Mouse (Mus musculus) inflammation-experienced regulatory T-cells, adult 6 months (primary cell): ENCODE measurements around the gene Rad51c. TPM values are rescaled to one million over a fixed set of nuclear protein-coding genes. Genes with fewer than 3 reads are reported as not detected.
"Not testable (repeated sequence)": the region's sequence is repeated elsewhere in the genome, so short reads cannot be mapped to it uniquely, and the experiment has no call there.

ENCODE experiments used
- ATAC-seq: one replicate; pipeline ENCODE4 v1.8.0; 2017
- polyA plus RNA-seq, 3 experiments: library from polyadenylated mRNA; unstranded; fragments of 100-300 nt; shearing (Covaris generic); gene quantifications; one replicate each; pipeline ENCODE4 v1.2.1; 2017

The Rad51c gene
- 1 to 10 TPM; 1.6 to 5.3 (median 2.1) TPM for polyA plus RNA-seq

GRCm38 (mm10) chr11:87404876-87405275, at the start of gene Rad51c, which contains the start of gene Tex14:
Rad51c (minus strand) TSS chr11:87404954.
Tex14 (plus strand) TSS chr11:87405065.
- no peak for ATAC-seq

- ATAC-seq = peak; percentile 71
Measured at GRCm38 (mm10) chr11:87454035-87454690, 49.4 kb upstream of the Rad51c start.

GRCm38 (mm10) chr11:87453216-87454034, 48.7 kb upstream of the Rad51c start:
- ATAC-seq = peak; percentile 42

GRCm38 (mm10) chr11:87452779-87453178, 48.0 kb upstream of the Rad51c start:
- not testable (repeated sequence) for ATAC-seq

GRCm38 (mm10) chr11:87449847-87450246, 45.1 kb upstream of the Rad51c start:
- ATAC-seq = not testable (repeated sequence)

GRCm38 (mm10) chr11:87449200-87449547, 44.4 kb upstream of the Rad51c start:
- ATAC-seq = no peak

- ATAC-seq = peak; percentile 77
Measured at GRCm38 (mm10) chr11:87448476-87449199, 43.9 kb upstream of the Rad51c start.

GRCm38 (mm10) chr11:87448081-87448475, 43.3 kb upstream of the Rad51c start:
- ATAC-seq = peak; percentile 64

- ATAC-seq = no peak
Measured at GRCm38 (mm10) chr11:87447429-87447828, 42.7 kb upstream of the Rad51c start.

- ATAC-seq = no peak
Measured at GRCm38 (mm10) chr11:87446159-87446558, 41.4 kb upstream of the Rad51c start.

- not testable (repeated sequence) for ATAC-seq
Measured at GRCm38 (mm10) chr11:87445593-87445992, 40.8 kb upstream of the Rad51c start.

- no peak for ATAC-seq
Measured at GRCm38 (mm10) chr11:87444735-87445428, 40.1 kb upstream of the Rad51c start.

- not testable (repeated sequence) for ATAC-seq
Measured at GRCm38 (mm10) chr11:87444056-87444455, 39.3 kb upstream of the Rad51c start.

- peak; percentile 56 for ATAC-seq
Measured at GRCm38 (mm10) chr11:87443373-87443883, 38.7 kb upstream of the Rad51c start.

- peak; percentile 81 for ATAC-seq
Measured at GRCm38 (mm10) chr11:87442643-87443372, 38.1 kb upstream of the Rad51c start.

- ATAC-seq = no peak
Measured at GRCm38 (mm10) chr11:87439796-87440420, 35.2 kb upstream of the Rad51c start.

- ATAC-seq = no peak
Measured at GRCm38 (mm10) chr11:87436326-87437232, 31.8 kb upstream of the Rad51c start.

GRCm38 (mm10) chr11:87435107-87435506, 30.4 kb upstream of the Rad51c start:
- not testable (repeated sequence) for ATAC-seq

- ATAC-seq = no peak
Measured at GRCm38 (mm10) chr11:87432933-87433669, 28.3 kb upstream of the Rad51c start.
